Mouse (Mus musculus) right cerebral cortex, postnatal 25 days (tissue): ENCODE measurements around the gene Snca.
A peak's percentile ranks its signal among the peaks of the same experiment; 100 is the strongest.

ENCODE experiments used
- DNase-seq: peaks from one replicate; pipeline ENCODE4 v3.0.0; 2022

Snca gene

GRCm38 (mm10) chr6:60829282-60829891 is at the start of gene Snca:
TSS of gene Snca (minus strand) at chr6:60829855.
- peak; percentile 57 for DNase-seq

DNA sequence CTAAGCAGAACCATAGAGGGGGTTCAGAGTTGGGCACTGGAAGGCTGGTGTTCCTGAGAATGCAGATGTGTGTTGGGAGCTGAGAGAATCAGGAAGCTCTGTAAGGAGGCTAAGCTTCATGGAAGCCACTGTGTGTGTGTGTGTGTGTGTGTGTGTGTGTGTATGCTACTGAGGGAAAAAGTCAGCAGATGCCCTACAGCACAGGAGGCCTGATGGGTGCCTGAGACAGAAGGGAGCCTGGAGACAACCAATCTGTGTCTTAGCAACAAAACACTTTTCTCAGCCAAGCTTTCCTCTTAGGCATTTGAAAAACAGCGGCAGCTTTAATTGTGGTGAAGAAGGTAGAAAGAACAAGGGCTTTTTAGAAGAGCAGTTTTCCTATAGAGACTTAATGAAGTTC is 40.5 kb upstream of the Snca start:
- DNase-seq: no peak

DNA sequence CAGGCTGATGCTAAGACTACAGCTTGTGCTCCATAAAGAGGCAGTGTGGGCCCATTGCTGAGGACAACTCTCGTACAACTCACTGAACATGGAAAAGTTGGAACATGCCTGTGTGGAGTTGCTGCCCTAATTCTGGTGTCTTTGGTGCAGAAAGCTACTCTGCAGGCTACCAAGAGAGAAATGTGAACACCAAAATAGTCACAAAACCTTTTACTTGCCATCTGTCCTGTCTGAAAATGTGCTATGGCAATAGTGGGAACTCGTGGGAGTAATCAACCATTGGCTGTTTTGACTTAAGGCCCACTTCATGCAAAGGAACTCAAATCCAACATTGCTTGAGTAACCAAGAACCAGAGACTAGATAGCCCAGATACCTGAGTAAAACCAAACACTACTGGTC is 26.9 kb upstream of the Snca start:
- no peak for DNase-seq

DNA sequence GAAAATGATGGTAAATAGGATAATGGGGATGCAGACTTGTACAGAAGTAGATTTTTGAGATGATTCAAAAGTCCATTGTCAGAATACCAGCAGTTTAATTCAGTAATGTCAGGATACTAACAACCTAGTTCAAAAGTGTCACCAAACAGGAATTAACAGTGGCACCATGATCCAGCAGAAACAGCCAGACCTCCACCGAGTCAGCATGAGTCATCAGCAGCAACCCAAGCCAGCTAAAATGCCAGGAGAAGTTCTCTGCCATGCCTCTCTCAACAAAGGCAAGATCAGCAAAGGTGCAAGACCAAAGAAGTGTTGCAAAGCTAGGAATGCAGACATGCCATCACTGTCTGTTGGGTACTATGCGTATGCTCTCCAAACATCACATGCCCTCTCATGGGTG is 22.0 kb upstream of the Snca start:
- DNase-seq: no peak

DNA sequence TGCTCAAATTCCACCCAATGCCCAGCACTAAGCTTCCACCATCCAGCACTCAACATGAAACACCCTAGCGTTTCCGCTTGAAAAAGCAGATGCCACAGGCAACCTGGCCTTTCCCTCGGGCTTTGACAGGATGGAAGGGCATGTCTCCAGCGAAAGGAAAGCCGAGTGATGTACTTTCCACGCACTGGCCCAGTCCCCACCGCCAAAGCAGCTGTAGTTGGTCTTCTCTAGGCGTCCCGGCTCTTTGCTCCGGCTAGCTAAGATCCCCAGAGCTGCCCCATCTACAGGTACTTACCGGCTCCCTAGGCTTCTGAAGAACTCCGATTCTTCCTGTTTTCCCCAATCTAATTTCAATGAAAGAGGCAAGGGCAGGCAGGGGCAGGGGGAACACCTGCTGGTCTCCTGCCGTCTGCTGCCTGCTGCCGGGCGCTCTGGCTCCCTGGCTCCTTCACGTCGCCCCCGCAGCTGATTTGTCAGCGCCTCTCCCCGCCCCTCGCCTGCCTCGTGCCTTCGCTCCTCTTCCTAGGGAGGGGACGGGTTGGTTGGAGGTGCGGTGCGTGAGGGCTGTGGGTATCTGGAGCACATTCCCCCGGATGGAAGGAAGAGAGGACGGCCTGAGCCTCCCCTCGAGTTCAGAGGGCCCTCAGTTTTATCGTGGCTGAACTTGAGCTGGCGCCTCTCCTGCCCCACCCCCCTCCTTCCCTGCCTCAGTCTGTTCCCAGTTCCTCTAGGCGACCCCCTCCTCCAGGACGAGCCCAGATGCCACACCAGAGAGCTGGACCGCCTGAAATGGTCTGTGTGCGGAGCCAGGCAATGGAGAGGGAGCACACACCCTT is 1.0 kb downstream of the Snca start:
- DNase-seq: peak; percentile 87

GRCm38 (mm10) chr6:60828047-60828428 is 1.6 kb downstream of the Snca start:
- DNase-seq: peak; percentile 18

GRCm38 (mm10) chr6:60827290-60827689 is 2.4 kb downstream of the Snca start:
- no peak for DNase-seq

DNA sequence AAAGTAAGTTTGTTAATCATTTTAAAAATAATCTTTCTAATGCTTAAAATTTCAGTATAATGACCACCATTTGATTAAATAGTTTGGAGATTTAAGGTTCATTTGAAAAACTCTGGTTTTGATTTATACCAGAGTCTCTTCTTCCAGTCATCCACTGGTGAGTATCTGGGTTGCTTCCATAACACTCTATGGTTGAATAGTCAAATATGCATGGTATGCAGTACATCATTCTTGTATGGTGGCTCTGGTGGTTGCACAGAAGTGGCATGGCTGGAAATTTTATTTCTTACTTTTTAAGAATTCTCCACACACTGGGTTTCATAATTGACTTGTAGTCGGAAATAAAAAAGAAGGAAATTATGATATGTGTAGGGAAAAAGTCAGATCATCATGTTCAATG is 10.4 kb downstream of the Snca start:
- DNase-seq: no peak

DNA sequence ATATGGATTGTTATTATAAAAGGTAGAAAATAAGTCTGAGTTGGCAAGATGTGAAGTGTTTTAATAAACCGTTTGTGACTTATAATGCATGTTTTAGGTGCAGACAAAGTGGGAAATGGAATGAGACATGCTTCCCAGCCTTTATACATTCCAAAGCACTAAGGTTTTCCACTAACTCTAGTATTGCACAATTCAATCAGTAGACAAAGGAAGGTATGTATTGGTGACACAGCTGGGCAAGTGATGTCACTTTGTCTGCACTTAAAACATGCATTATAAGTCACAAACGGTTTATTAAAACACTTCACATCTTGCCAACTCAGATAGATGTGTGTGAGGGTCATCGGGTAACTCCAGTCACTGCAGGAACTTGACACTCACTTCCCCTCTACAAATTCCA is 16.1 kb downstream of the Snca start:
- no peak for DNase-seq

DNA sequence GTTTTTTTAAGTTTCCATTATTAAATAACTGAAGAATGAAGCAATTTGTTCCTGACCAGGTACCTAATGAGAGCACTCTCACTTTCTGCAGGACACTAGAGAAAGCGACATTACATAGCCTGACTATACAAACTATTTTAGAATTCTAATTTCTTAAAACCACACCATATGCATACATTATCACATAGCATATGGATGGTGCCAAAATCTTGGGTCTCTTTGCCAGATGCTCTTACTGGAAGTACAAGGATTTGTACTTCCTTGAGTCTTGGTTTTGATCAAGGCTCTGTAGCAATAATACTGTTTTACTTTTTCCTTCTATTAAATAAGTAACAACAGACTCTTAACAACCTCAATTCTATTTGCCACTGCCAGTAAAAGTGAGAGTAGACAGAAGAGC is 31.4 kb downstream of the Snca start:
- DNase-seq: no peak

- no peak for DNase-seq
Measured at GRCm38 (mm10) chr6:60793659-60794365, 35.8 kb downstream of the Snca start.

DNA sequence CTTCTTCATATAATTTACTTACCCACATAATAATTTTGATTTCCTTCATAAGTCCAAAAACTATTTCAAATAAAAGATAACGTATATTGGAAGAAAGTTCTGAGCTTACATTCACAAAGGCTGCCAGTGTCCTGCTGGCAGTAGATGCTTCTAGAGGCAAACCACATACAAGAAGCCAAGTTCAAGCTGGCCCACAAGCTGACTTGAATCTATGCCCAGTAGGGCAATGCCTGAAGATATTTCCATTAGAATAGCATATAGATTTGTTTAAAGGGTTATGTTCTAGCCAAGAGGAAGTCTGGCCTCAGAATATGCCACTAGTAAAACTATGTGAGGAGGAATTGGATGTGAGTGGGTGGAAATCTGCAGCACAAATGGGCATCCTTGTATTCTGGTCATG is 42.7 kb downstream of the Snca start:
- no peak for DNase-seq

- DNase-seq: no peak
Measured at GRCm38 (mm10) chr6:60771899-60772298, 57.8 kb downstream of the Snca start.

- DNase-seq: peak; percentile 11
Measured at GRCm38 (mm10) chr6:60765696-60766095, 64.0 kb downstream of the Snca start.

GRCm38 (mm10) chr6:60762864-60763263 is 66.8 kb downstream of the Snca start:
- no peak for DNase-seq

DNA sequence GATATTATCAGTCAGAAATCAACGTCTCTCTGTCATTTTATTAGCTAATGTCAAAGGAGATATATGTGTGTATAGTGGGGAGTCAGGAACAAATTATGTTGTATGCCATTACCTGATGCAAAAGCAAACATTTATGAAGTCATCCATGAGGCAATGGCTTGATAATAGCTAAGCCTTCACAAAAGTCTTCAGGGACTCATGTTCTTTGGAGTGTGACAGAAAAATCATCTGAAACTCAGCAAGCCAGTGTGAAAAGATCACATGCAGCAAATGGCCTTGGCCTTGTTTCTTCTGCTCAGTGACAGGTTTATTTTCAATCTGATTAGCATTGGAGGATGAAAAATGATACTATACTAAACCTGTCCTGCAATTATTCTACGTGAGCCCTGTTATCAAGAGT is 67.9 kb downstream of the Snca start:
- DNase-seq: no peak

DNA sequence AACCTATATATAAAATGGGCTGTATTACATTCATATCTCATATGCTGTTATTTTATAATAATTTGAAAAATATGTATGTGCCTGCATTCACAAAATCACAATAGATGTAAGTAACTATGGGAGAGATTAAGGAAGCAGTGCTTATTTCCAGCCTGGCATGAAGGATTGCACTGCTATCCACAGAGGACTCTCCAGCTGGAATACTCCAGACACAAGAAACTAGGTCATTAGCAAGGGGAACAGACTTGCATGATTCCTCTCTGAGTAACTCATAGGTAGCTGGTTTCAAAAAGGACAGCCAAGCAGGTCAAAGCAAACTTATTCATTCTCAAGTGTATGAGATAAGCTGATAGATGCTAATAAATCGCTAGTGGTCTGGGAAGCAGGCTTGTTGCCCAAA is 74.7 kb downstream of the Snca start:
- no peak for DNase-seq

- DNase-seq: no peak
Measured at GRCm38 (mm10) chr6:60745965-60746364, 83.7 kb downstream of the Snca start.

DNA sequence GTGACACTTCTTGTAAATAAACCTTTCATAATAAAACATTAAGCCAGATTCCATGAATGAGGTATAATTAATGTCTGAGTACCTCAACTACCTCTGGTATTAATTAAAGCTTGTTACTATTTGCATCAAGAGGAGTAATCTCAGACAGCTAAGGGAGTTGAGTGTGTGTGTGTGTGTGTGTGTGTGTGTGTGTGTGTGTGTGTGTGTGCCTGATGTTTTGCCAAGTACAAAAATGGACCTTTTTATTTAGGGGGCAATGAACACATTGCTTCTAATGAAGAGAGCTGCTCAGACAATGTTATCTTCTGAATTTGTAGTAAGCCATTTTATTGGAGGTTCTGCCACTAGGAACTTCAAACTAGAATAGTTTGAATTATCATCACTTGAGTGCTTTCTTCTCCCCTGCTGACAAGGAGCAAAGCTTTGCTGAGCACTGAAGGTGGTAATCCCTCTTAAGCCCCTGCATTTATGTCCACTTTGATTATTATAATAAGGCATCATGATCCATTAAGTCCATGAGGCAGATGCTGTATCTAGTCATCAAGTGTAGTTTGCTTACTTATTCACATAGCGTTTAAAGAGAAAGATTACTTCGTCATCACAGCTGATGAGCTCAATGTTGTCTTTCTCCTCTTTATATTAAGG is 88.1 kb downstream of the Snca start:
- no peak for DNase-seq

GRCm38 (mm10) chr6:60739776-60740175 is 89.9 kb downstream of the Snca start:
- DNase-seq: no peak

DNA sequence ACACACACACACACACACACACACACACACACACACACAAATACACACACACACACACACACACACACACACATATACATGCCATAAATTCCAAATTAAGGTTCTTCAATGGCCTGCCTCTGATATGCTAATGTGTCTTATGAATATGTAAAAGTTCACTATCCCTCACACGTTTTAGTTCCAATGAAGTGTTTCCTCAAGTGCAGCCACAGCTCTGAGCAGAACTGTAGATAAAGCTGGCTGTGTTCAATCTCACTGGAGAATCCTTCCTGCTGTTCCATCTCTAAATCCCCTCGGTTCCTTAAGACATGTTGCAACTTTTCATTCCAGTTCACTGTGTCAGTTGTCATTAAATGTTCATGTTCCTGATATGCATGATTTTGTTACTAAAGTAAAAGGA is 98.5 kb downstream of the Snca start:
- DNase-seq: no peak

DNA sequence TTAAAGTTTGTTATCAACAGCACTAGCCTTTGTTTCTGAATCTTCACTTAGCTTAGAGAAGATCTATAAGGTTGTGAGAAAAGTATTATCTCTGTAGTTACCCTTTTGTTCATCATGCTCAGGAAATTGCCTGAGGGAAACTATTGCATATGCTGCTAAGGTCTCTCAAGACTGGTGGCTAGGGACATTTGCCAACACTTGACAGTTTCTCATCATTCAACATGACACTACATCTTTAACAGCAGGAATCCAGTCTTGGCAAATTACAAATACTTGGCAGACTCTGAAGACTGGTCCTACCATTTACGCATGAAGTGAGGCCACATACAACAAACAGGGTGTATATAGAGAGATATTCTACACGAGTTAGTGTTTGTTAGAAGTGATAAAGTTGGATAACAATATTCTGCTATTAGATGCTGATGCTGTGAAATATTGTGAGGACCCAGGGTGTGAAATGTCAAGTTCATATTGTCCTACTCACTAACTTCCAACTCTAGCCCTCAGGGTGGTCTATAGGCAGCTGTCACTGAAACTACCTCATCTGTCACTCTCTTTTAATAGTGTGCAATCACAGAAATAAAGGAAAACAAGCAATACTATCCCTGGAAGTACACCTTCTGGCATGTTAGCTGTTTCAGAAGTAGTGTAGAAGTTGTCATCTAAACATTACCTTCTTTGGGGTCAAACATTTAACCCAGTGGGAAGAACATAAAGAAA is 105.4 kb downstream of the Snca start:
- no peak for DNase-seq

DNA sequence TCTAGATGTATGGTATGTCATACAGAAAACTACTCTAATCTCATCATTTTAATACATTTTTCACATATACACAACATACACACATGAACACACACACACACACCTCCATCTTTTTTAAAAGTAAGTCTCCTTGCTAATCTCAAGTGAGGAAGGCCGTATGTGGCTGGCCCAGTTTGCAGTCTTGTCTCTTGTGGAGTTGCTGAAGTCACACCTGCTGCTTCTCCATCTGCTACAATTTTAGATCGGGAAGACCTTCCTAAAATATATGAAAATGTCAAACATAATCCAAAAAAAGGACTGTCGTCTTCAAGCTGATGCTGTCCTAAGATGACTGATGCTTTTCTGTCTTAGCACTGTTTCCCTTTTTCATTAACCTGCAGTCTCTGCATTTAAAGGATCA is 112.1 kb downstream of the Snca start:
- peak; percentile 10 for DNase-seq
